Mouse (Mus musculus): ENCODE results near the gene Ltbp1.

The Ltbp1 gene

DNA sequence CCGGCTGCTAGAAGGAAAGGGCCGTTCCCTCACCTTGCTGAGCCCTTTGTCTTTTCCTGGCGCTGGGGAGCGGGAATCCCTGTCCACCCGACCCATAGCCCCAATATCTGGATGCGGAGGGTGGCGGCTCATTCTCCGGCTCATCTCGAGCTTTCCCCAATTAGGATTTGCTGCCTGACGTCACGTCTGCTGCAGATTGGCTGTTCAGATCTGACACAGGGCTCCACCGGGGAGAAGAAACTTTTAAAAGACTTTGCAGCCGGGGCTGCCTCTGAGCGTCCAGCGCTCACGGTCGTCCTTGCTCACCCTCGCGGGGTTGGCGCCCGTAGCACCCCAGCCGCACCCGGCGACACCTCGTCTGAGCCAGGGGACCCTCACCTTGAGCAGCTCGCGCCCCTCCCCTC, at the start of gene Ltbp1:
Gene Ltbp1, plus strand, starts transcription at position 288 of the 404 bp plus-strand sequence.
- DNase-seq = no peak

DNA sequence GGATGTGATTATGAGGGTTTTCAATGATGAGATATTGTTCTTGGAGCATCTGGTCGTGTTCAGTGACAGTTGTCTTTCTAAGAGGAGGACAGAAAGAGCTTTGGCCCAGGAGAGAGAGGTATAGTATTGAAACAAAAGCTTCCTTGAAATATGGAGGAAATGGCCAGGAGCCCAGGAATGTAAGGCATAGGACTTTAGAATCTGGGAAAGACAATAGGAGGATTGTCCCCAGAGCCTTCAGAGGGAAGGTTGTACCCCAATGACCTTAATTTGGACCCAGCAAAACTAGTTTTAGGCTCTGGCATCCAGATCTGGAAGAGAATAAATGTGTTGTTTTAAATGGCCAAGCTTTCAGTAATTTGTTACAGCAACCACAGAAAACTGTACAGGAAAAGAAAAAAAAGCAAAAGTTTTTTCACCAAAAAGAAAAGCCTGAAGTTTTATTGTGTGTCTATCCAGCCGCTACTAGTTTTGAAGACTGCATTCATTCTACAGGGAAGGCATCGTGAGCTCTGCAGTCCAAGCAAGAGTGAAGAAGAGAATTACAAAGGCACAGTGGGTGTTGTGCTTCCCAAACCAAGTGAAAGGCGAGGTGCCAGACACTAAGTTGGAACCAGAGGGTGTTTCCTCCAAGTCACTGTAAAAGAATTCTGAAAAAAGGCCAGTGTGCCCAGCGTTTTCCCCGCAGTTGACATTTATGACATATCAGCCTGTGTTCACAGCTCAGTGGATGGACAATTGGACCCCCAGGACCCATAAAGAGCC, 45.7 kb upstream of the Ltbp1 start:
- DNase-seq = no peak

DNA sequence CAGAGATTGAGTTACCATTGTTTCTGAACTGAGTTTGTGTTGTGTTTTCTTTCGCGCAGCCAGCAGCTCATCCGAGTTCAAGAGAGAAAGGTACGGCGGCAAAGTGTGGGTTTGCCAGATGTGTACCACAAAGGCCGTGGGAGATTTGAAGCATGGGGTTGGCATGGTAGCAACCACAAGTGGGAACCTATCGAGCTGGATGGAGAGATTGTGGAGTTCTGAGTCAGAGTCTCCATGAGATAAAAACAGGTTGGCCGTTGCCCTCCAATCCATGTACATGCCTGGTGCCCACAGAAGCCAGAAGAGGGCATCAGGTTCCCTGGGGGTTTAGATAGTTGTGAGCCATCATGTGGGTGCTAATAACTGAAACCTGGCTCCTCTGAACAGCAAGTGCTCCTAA, 42.1 kb upstream of the Ltbp1 start:
- DNase-seq = no peak

DNA sequence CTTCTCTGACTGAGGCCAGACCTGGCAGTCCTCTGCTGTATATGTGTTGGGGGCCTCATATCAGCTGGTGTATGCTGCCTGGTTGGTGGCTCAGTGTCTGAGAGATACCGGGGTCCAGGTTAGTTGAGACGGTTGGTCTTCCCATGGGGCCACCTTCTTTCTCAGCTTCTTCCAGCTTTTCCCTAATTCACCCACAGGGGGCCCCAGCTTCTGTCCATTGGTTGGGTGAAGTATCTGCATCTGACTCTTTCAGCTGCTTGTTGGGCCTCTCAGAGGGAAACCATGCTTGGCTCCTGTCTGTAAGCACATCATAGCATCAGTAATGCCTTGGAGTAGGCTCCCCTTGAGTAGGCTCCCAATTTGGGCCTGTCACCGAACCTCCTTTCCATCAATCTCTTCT, 41.5 kb upstream of the Ltbp1 start:
- no peak for DNase-seq

DNA sequence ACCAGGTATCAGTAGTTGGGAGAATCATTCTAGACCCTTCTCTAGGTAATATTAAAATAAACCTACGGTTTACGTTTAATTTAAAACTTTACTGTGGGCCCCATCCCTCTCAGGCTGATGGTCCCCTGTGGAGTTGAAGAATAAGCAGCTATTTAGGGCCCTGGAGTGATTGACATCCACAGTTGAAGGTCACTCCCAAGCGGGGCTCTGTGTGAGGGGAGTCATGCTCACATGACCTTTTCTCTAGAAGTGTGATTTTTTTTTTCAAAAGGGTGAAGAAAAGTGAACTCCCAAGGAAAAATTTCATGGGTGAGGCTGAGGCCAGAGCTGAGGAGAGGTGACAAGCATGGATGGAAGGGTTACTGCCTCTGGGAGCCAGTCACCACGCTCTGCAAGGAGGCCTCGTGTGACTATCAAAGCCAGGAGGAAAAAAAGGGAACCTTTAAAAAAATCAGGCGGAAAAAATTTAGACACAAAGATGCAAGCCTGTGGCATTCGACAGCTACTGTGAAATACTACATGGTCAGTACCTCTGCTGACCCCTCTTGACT, 38.0 kb upstream of the Ltbp1 start:
- DNase-seq = no peak

DNA sequence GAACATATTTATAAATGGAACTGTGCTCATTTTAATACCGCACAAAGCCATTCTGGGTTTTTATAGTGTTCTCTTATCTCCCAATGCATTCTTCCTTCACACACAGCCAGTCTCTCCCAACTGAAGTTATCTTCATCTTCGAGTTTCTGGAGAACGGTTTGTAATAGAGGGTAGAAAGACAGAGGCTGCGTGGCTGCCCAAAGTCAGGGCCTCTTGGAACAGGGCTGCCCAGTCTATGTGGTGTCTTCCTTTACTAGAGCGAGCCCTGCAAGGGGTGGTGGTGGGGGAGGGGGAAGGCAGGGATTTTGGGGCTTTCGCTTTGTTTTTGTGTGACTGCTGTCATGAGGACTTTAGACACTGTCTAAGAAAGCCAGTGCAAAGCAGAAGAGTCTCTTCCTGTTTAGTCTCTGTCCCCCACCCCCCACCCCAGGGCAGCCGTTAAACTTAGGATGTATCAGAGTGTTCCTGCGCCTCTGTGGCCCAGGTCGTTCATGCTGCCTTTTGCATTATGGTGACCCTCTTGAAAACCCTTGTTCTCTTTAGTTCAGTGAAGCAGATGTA, 37.1 kb upstream of the Ltbp1 start:
- no peak for DNase-seq

DNA sequence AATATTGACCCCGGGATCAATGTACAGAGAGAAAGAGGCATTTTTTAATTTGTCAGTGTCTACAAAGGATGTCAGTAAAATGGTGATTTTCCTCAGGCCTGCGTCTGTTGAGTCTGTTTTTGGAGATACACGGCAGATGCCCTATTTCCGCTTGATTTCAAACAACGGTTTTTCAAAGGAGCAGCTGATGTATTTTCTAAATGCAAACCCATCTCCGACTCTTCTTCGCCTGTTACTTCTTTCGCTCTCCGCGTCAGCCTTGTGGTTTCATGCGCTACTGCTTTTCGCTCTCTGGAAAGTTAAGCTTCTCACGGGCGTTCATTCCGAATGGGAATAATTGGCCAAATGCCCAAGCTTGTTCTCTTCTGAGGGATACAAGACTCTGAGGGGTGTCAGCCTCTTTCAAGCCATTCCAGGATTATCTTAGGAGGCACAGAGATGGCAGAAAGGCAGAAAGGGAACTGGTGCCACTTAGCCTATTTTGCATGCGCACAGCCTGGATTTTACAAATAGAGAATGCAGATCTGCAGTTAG, 36.6 kb upstream of the Ltbp1 start:
- no peak for DNase-seq

DNA sequence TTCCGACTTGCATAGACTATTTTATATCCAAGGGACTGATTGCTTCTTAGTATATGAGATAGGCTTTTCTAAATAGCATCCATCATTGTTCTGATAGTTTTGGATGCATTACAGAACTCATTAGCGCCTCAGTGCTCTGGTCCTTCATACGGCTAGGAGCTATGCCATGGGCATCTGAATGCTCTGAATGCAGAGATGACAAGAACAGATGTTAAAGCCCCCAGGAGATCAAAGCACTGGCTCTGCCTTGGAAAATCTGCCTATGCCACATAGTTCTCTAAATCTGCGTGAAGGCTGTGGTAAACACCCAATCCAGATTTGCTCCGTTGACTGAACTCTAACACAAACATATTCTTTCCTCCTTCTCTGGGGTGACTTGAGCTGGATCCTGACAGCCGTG, 30.2 kb upstream of the Ltbp1 start:
- no peak for DNase-seq

DNA sequence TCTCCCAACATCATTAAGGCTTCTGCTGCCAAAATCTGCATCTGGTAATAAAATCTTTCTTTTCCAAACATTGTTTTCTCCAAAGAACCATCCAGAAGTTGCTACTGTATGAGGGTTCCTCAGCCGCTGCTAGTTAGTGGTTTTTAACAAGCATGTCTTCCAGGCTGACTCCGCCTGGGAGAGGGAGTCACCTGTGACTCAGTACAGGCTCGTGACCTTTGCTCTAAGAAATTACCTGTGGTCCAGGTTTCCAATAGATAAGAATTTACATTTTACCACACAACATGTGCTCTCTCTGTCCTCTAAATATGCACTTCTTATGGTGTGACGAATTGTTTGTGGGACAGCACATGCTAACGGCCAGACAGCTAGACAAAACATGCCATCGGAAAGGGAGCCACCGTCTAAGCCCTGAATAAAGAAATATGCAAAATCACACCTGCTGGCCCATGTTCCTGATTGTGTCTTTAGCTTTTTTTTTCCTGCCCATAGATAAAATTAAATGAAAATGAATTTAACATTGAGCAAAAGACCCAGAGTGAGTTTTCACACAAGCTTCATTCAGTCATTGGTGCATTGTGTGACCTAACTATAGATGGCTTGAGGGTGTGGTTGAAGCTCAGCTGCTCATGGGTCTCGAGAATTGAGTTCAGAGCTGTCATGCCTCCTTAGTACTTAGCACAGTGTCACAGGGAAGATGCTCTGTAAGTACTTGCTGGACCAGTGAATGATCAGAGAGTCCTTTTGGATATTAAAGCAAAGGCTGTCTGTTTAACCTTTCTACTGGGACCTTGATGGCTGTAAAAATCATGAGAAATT, 29.0 kb upstream of the Ltbp1 start:
- DNase-seq = no peak

DNA sequence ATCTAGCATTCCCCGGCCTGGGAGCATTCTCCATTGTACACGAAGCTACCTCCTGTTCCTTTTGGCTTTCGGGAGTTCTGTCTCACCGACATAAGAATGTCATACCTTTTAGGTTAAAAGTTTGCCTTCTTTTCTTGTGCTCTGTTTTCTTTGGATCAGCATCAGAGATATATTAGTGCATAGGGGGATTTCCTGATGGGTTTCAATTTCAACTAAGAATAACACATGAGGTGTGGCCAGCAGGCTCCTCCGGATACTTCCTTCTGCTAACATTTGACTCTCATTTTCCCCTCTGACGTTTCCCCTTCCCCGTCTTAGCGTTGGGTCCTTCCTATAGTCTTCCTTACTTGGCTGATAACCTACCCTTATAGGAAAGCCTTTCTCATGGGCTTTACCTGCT, 25.6 kb upstream of the Ltbp1 start:
- no peak for DNase-seq

DNA sequence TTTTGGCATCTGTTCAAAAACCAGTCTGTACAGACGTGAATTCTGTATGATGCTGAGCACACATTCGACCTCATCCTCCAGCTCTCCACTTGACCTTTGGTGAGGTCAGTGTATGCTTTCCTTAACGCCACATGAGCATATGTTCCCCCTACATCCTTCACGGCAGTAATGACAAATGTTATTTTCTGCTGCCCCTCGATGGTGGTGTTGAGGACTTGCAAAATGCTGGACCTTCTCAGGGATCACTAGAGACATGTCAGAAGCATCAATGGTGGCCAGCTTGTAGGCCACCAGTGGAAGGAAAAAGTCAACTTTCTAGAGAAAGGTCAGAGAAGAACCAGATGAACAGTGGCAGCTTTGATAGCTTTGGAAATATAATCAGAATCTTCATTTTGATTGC, 23.7 kb upstream of the Ltbp1 start:
- DNase-seq = no peak

DNA sequence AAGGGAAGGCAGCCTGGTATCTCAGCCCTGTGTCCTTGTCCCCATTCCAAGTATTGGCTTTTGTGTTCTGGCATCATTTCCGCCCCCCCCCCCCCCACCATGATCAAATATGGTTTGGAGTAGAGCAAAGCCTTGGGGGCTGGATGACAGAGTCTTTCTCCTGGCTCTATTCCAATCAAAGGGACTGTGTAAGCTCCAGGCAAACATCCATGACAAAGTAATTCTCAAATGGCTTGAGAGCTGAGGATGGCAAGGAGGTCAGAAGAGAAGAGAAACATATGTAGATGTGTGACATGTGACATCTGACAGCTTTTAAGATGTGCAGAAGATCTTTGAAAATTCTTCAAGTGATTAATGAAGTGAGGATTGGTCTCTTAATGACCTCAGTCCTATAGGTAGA, 22.5 kb upstream of the Ltbp1 start:
- DNase-seq = no peak

DNA sequence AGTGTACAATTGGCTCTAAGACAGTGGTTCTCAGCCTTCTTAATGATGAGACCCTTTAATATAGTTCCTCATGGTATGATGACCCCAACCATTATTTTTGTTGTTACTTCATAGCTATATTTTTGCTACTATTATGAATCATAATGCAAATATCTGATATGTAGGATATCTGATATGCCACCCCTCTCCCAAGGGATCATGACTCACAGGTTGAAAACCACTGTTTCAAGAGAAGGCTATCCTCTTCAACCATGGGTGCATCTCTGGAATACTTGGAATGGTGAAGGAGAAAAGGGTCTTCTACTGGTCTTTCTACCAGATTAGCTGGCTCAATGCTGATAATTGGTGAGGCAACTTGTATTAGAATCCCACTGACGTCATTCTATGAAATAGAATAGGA, 21.3 kb upstream of the Ltbp1 start:
- no peak for DNase-seq

DNA sequence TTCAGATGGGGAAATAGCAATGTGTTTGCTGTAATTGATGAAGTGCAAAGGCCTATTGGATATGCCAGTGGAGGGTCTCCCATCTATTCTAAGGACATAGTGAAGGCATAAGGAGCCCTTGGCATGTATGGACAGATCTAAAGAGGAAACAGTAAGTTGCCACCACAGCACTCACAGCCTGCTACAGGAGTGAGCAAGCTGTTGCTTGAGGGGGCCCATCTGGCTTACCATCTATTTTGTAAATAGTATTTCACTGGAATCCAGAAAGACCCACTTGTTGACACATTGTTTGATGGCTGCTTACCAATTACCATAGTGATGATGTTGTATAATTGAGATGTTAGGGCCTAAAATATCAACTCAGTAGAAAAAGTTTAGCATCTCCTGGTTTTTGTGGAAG, 20.7 kb upstream of the Ltbp1 start:
- DNase-seq = no peak

DNA sequence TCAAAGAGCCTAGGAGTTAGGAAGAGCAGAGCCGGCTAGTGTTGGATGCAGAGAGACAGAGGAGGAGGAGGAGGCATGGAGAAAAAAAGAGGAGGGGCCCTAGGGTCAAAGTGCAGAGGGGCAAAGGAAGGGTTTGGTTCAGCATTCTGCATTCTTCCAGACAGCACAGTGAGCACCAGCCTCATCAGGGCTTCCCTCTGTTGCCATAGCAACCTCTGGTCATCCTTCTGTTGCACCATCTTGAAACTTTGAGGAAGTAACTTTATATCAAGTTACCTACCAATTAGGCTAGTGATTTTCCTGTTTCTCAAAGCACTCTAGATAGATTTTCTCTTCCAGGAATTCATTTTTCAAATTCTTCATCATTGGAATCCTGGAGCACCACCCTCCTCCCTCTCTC, 18.3 kb upstream of the Ltbp1 start:
- no peak for DNase-seq

DNA sequence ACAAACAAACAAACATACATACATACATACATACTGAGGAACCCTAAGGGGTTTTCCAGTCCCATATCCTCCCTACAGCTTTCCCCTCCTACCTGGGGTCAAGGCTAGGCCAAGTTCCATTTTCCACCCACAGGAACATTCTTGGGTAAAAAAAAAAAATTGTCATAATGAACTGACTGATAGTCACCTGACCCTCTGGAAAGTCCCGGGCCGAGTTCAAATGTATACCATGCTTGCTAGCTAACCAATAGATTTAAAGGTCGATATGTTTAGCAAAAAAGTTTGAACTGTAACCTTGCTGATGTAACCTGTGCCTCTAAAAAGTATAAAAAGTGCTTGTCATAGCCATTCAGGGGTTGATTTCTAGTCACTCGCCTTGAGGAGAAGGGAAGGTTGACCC, 15.7 kb upstream of the Ltbp1 start:
- DNase-seq = no peak

DNA sequence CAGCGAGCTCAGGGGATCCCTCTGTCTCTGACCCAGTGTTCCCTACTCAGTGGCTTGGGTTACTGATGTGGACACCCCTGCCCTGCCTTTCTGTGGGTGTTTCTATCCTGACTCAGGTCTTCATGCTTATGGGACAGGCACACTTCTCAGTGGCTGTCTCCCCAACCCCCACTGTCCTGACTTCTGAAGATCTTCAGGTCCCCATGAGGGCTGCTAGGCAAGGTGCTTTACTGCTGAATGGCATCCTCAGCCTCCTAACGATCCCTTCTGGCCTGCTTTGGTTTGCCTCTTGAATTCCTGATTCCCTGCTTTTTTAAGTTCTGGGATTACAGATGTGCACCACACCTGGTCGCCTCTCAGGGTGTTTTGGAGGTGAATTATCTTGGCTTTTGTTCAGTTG, 14.8 kb upstream of the Ltbp1 start:
- DNase-seq = no peak

DNA sequence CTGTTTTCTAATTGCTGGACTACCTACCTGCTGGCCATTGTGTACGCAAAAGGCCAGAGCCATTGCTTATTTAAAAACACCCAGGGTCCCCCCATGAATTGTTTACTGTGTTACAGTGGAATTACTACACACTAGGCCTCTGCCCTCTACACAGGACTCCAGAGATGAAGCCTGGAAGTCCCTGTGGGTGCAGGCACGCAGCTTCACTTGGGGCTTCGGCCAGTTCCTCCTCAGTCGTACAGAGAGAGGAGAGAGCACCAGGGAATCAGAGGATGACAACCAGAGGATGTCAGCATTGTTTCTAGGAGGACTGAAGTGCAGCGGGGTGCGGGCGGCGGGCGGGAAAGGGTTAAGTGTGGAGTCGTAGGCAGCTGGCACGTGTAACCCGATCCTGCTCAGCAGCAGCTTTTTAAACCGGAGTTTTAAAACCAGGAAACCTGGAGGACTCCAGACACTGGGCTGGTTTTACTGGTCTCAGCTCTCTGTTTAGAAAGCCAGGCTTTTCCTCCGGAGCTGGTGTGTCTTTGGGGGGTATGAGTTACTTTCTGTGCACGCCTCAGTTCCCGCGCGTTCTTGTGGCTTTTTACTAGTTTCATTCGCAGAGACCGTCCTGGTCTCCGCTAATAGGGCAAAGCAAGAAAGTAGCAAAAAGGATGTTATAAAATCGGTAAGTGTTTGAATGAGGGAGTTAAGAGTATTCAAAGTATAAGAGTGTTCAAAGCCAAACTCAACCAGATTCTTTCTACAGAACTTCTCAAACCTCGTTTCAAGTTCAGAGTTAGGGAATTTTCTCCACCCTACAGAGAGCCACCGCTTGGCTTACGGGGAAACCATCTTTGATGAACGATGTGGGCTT, 11.4 kb upstream of the Ltbp1 start:
- no peak for DNase-seq

DNA sequence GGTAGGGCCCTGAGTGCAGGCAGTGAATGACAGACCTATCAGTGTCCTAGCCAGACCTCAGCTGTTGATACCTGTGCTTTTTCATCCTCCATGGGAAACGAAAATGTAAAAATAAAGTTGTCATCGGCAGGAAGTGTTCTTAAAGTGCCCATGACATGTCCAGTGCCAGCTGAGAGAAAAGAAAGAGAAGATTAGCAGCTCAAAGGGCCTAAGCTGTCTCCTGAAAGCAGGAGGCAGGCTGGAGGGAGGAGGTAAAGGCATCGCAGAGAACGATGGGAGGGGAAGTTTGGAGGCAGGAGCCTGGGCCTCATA, 10.8 kb upstream of the Ltbp1 start:
- DNase-seq = no peak

DNA sequence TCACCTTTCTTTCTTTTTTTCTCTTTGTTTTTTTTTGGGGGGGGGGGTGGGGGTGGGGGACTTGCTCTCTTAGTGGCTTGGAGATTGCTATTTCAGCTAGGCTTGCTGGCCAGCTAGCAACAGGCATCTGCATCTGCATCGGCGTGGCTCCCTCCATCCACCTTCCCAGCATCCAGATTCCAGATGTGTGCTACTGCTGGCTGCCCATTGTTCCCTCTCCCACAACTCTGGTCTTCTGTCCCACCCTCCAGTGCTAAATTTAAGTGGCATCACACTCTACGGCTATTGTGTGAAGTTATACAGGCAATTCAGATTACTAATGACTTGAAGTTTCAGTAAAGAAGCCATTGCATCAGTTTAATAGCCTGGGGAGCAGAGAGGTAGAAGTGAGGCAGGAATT, 10.1 kb upstream of the Ltbp1 start:
- no peak for DNase-seq

DNA sequence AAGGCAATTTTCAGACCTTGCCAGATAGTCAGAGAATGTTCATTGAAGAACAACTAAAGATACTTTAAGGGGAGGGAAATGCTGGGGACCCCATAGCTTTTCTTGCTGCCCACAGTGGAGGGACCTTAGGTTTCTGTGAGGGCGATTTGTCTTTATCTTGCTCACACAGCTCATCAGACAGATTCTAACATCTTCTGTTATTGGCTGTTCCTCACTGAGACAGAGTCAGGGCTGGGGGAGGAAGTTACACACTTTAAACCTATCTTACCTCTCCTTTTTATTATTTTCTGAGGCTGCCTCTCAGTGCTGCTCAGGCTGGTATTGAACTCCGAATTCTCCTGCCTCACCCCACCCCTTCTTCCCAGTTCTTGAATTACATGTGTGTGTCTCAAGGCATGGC, 5.3 kb upstream of the Ltbp1 start:
- DNase-seq = no peak

DNA sequence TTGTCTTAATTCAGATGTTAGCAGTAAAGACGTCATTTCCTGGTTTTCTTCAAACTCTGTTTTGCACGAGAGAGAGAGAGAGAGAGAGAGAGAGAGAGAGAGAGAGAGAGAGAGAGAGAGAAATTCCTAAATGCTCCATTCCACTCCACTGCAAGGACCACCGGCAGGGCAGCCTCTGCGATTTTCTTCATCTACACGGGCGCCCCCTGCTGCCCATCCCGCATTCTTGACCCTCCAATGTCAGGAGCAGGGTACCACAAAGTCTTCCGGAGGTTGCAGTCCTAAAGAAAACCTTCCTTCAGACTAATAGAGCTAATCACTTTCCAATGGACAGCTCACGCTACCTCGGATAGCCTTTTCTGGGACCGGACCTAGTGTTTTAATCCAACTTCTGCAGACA, 548 bp upstream of the Ltbp1 start:
- DNase-seq = peak; percentile 20
